Mouse (Mus musculus) frontal cortex, adult 2 months (tissue): ENCODE results near the gene Abcc1. TPM values are rescaled to one million over a fixed set of nuclear protein-coding genes. Genes with fewer than 3 reads are reported as not detected.
A peak's percentile ranks its signal among the peaks of the same experiment; 100 is the strongest.

Experiments
- DNase-seq, 2 experiments: peaks; one replicate each; pipeline ENCODE4 v3.0.0; 2022; ENCODE audit warnings: low spot score in 1 of 2; ENCODE audit errors: extremely low spot score in 1 of 2
- polyA plus RNA-seq: library from polyadenylated mRNA; depleted of rRNA; stranded (reverse); fragments of >200 nt; gene quantifications from 2 replicates; pipeline ENCODE4 v1.2.3, GENCODE M21; 2012

Gene Abcc1
- polyA plus RNA-seq, 1 experiment = 15.8 TPM

GRCm38 (mm10) chr16:14375942-14376341, 14.6 kb downstream of the Abcc1 start:
- DNase-seq = peak in 1 of 2 experiments; percentile 38

GRCm38 (mm10) chr16:14376352-14376751, 15.0 kb downstream of the Abcc1 start:
- no peak for DNase-seq

- DNase-seq = peak; percentile 38 to 62
These were observed 16.0 kb downstream of the Abcc1 start for GRCm38 (mm10) chr16:14377321-14377720.

- DNase-seq = no peak
These were observed 17.3 kb downstream of the Abcc1 start for GRCm38 (mm10) chr16:14378654-14379053.

GRCm38 (mm10) chr16:14379888-14380287, 18.5 kb downstream of the Abcc1 start:
- DNase-seq = no peak

- no peak for DNase-seq
These were observed 19.8 kb downstream of the Abcc1 start for GRCm38 (mm10) chr16:14381061-14381665.

GRCm38 (mm10) chr16:14399303-14399702, 37.9 kb downstream of the Abcc1 start:
- peak in 1 of 2 experiments; percentile 16 for DNase-seq

- no peak for DNase-seq
These were observed 42.1 kb downstream of the Abcc1 start for GRCm38 (mm10) chr16:14403507-14403906.

- DNase-seq = no peak
These were observed 44.3 kb downstream of the Abcc1 start for GRCm38 (mm10) chr16:14405636-14406035.

- no peak for DNase-seq
These were observed 47.8 kb downstream of the Abcc1 start for GRCm38 (mm10) chr16:14409124-14409523.

- no peak for DNase-seq
These were observed 48.4 kb downstream of the Abcc1 start for GRCm38 (mm10) chr16:14409776-14410175.

GRCm38 (mm10) chr16:14410611-14411010, 49.3 kb downstream of the Abcc1 start:
- no peak for DNase-seq

GRCm38 (mm10) chr16:14411156-14411555, 49.8 kb downstream of the Abcc1 start:
- no peak for DNase-seq

GRCm38 (mm10) chr16:14412551-14412950, 51.2 kb downstream of the Abcc1 start:
- no peak for DNase-seq

- DNase-seq = no peak
These were observed 53.8 kb downstream of the Abcc1 start for GRCm38 (mm10) chr16:14415206-14415605.

GRCm38 (mm10) chr16:14416957-14417618, 55.7 kb downstream of the Abcc1 start:
- no peak for DNase-seq

- DNase-seq = no peak
These were observed 59.3 kb downstream of the Abcc1 start for GRCm38 (mm10) chr16:14420496-14421132.

- no peak for DNase-seq
These were observed 60.7 kb downstream of the Abcc1 start for GRCm38 (mm10) chr16:14422081-14422480.

- no peak for DNase-seq
These were observed 68.0 kb downstream of the Abcc1 start for GRCm38 (mm10) chr16:14429371-14429770.

GRCm38 (mm10) chr16:14432996-14433395, 71.6 kb downstream of the Abcc1 start:
- DNase-seq = no peak

- no peak for DNase-seq
These were observed 74.2 kb downstream of the Abcc1 start for GRCm38 (mm10) chr16:14435526-14435925.

- no peak for DNase-seq
These were observed 76.2 kb downstream of the Abcc1 start for GRCm38 (mm10) chr16:14437446-14437982.
